Mouse (Mus musculus) G1E-ER4 (cell line): ENCODE measurements around the gene Prlr. TPM values are rescaled to one million over a fixed set of nuclear protein-coding genes. Genes with fewer than 3 reads are reported as not detected.

Source experiments
- GATA1 ChIP-seq: IDR thresholded peaks from one replicate; pipeline ENCODE4 v1.8.0; 2012; ENCODE audit warnings: low read length, inconsistent platforms
- polyA plus RNA-seq: library from polyadenylated mRNA; stranded (reverse); fragments of >175 nt; gene quantifications from 2 replicates; pipeline ENCODE4 v1.2.3, GENCODE M21; 2012

Prlr gene
- polyA plus RNA-seq, 1 experiment: not detected

GRCm38 (mm10) chr15:10213213-10213612, 36.2 kb downstream of the Prlr start:
- no peak for TF ChIP-seq GATA1

GRCm38 (mm10) chr15:10213710-10214109, 36.7 kb downstream of the Prlr start:
- TF ChIP-seq GATA1: no peak

- TF ChIP-seq GATA1: no peak
Observed at GRCm38 (mm10) chr15:10215719-10216118, 38.7 kb downstream of the Prlr start.

GRCm38 (mm10) chr15:10216189-10216588, 39.2 kb downstream of the Prlr start:
- no peak for TF ChIP-seq GATA1

GRCm38 (mm10) chr15:10223614-10224155, 46.6 kb downstream of the Prlr start:
- TF ChIP-seq GATA1: no peak

GRCm38 (mm10) chr15:10225701-10226100, 48.7 kb downstream of the Prlr start:
- TF ChIP-seq GATA1: no peak

- no peak for TF ChIP-seq GATA1
Observed at GRCm38 (mm10) chr15:10228636-10229035, 51.6 kb downstream of the Prlr start.

GRCm38 (mm10) chr15:10235977-10236376, 58.9 kb downstream of the Prlr start:
- TF ChIP-seq GATA1: no peak

GRCm38 (mm10) chr15:10236812-10237211, 59.8 kb downstream of the Prlr start:
- no peak for TF ChIP-seq GATA1

GRCm38 (mm10) chr15:10238454-10238853, 61.4 kb downstream of the Prlr start:
- no peak for TF ChIP-seq GATA1

- TF ChIP-seq GATA1: no peak
Observed at GRCm38 (mm10) chr15:10240228-10240795, 63.3 kb downstream of the Prlr start.

- TF ChIP-seq GATA1: no peak
Observed at GRCm38 (mm10) chr15:10242250-10242649, 65.2 kb downstream of the Prlr start.

GRCm38 (mm10) chr15:10249285-10249684, 72.2 kb downstream of the Prlr start:
- TF ChIP-seq GATA1: no peak

GRCm38 (mm10) chr15:10250784-10251183, 73.7 kb downstream of the Prlr start:
- no peak for TF ChIP-seq GATA1

GRCm38 (mm10) chr15:10252526-10252925, 75.5 kb downstream of the Prlr start:
- no peak for TF ChIP-seq GATA1

- no peak for TF ChIP-seq GATA1
Observed at GRCm38 (mm10) chr15:10262219-10262618, 85.2 kb downstream of the Prlr start.

GRCm38 (mm10) chr15:10262641-10263040, 85.6 kb downstream of the Prlr start:
- TF ChIP-seq GATA1: no peak

GRCm38 (mm10) chr15:10263420-10263819, 86.4 kb downstream of the Prlr start:
- TF ChIP-seq GATA1: no peak

GRCm38 (mm10) chr15:10264885-10265284, 87.8 kb downstream of the Prlr start:
- no peak for TF ChIP-seq GATA1
